Mouse (Mus musculus) activated CD4-positive, CD25-positive, alpha-beta regulatory T cell, adult 4 months (primary cell): ENCODE data around the gene Entpd8. TPM values are rescaled to one million over a fixed set of nuclear protein-coding genes. Genes with fewer than 3 reads are reported as not detected.

Experiments
- ATAC-seq: one replicate; pipeline ENCODE4 v1.8.0; 2017
- polyA plus RNA-seq, 2 experiments: library from polyadenylated mRNA; unstranded; fragments of 100-300 nt; shearing (Covaris generic); gene quantifications; one replicate each; pipeline ENCODE4 v1.2.1; 2017

Entpd8 gene
- polyA plus RNA-seq, 2 experiments from 2014 or later: not detected

DNA sequence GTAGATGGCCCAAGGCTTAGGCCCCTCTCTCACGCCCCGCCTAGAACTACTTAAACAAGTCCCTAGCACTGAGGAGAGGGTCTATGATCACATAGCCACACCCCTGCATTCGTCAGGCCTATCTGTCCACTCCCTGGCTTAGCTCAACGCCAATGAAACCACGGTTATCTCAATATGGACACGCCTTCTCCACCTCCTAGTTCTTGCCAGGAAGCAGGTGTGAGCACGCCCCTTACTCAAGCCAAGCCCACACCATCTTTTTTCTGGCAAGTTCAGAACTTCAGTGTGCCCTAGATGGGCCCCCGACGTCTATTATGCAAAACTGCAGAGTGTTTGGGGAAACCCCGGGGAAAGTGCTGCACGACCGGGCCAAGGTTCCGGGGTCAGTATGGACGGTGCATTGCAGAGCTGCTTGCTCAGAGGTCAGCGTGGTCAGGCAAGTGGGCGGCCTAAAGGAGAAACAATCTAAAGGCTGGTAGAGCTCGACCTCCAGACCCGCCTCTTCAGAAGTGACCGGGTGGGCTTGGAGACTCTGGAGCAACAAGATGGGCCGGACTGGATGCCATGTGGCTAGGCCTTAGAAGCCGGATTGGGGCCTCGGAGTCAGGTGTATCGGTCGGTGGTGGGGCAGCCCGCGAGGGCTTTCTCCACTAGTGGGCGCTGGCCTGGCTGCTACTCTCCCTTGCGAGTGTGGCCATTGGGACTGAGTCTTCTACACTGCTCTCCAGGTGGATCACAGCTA, 15.2 kb downstream of the Entpd8 start, which contains the start of gene Noxa1:
Noxa1 (minus strand) TSS at position 41 of the 742 bp plus-strand sequence.
- ATAC-seq: peak; percentile 87

DNA sequence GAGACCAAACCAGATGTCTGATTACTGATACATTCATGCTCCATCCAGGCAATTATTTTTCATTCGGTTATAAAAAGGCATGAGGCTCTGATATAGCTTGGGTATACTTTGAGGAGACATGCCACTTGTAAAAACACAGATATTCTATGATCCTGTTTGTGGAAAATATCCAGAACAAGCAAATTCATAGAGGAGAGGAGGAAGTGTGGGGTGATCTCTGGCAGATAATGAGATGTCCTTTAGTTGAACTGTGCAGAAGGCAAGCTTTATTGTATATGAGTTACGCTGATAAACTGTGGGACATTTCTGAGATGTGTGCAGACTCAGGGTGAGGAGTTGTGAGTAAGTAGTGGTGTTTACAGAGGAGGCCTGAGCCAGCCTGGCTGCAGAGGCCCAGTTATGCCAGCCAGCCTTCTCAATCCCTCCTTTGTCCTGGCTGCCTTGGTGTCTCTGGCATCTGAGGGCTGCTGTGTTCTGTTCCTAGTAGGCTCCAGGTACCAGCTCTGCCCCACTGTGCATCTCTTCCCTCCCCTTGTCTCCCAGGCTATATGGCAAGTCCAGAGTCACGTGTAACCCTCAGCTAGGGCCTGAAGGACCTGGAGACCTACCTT, 18.0 kb downstream of the Entpd8 start:
- ATAC-seq: no peak

DNA sequence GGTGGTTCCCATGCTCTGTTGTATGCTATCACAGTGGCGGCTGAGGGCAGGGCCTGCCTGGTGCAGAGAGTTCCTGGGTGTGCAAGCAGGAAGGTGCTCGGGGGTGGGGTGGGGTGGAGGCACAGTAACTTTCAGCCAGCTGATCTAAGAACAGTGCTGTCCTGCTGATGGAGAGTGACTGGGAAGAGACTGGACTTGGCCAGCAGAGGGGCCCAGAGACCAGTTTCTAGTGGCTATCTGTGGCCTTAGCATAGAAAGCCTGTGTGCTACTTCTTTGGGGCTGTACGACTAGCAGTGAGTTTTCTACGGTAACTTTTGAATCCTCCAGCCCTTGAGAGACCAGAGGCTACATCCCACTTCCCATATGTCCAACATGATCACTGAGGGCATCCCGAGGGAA, 18.9 kb downstream of the Entpd8 start:
- no peak for ATAC-seq

DNA sequence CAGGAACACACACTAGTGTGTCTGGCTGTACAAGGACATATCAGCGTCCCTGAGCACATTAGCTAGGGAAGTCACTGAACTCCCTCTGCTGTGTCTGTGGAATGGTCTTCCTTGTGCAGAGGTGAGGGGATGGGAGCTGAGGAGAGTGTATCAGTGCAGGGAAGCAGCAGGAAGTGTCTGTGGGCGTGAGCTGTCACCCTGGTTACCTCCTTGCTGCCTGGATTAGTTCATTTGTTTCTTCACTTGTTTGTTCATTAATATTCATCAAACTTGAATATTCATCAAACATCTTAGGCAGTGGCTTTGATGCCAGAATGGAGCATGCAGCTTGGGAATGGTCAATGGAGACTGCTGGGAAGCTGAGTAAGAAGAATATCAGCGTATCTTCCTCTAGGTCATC, 19.6 kb downstream of the Entpd8 start:
- ATAC-seq: no peak

DNA sequence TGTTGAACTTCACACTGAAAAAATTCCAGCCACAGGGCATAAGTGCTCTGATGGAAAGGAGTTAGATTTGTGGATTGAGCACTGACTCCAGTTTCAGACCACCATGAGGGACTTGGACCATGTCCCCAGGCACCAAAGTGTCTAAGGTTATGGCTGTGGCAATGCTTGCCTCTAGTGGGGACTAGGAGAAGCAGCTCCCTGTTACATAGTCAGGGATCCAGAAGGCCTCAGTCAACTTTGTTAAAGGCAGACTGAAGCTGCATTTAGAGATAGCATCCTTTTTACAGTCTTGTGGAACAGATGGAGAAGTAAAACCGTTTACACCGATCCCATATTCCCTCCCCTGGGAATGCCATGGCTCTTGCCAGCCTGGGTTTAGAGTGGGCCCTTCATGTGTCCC, 24.0 kb downstream of the Entpd8 start:
- no peak for ATAC-seq

DNA sequence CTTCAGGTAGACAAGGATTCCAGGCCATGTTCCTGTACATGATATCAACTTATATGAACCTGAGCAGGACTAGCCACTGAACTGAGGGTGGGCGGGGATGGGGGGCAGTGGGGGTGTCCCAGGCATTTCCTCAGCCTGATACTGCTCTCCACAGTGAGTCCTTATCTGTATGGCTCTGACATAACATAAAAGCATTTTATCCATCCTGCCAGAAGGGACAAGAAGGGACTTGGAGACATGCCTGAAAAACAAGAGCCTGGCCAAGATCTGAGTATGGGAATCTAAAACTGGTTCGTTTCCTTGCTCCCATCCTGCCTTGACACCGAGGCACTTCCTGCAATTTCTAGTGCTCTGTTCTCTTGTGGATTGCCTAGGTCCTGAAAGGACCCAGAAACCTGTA, 25.9 kb downstream of the Entpd8 start:
- no peak for ATAC-seq

DNA sequence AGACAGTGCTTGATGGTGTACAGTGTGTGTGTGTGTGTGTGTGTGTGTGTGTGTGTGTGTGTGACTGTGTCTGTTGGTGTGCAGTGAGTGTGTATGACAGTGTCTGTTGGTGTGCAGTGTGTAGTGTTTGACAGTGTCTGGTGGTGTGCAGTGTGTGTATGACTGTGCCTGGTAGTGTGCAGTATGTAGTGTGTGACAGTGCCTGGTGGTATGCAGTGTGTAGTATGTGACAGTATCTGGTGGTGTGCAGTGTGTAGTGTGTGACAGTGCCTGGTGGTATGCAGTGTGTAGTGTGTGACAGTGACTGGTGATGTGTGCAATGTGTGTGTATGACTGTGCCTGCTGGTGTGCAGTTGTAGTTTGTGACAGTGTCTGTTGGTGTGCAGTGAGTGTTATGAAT, 29.4 kb downstream of the Entpd8 start:
- ATAC-seq: no peak

DNA sequence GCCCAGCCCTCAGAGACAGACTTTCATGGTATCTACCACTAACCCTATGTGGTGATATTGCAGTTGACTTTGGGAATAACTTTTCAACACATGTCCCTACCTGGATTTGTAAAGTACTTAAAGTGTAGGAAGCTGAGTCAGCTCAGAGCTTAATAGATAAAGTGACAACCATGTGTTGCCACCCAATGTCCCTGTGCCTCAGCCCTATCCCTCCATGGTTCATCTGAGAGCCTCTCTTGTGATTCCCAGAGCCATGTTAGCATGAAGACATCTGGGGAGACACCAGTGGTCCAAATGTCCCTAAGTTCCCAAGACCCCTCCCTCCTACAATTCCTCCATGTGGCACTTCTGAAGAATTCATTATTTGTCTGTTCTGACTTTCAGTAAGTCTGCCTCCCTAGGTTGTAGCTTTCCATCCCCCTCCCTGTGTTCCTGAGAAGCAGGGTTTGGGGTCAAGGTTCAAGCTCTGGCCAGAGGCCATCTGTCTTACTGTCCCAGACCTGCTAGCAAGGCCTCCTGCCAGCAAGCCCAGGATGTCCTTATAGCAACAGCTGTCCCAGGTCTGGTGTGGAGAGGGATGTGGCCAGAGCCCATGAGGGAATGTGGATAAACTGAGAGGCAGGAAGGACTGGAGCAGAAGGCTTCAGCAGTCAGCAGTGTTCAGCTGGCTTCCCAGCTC, 30.5 kb downstream of the Entpd8 start:
- ATAC-seq: no peak

DNA sequence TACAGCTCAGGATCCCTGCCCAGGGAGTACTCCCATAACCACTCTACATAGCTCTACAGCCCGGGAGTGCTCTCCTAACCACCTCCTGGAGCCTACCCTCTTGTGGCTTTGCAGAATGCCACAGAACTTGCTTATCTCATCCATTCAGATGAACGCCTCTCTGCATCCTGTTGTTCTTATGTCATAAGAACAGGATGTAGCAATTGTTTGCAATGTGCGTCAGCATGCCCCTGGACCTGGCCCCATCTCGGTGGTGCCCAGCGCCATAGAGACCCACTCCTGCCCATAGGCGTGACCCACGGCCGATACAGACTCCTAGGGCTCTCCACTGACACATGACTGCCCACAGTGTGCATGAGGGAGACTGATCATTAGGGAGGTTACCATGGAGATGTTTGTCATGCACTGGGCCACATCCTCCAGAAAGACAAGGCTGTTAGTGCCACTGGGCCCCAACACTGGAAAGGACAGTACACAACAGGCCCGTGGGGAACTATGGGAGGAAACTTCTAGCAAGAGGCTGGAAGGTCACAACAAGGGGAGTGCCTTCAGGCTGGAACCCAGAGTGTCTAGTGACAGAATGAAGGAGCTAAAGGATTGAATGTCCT, 31.2 kb downstream of the Entpd8 start:
- peak; percentile 91 for ATAC-seq

DNA sequence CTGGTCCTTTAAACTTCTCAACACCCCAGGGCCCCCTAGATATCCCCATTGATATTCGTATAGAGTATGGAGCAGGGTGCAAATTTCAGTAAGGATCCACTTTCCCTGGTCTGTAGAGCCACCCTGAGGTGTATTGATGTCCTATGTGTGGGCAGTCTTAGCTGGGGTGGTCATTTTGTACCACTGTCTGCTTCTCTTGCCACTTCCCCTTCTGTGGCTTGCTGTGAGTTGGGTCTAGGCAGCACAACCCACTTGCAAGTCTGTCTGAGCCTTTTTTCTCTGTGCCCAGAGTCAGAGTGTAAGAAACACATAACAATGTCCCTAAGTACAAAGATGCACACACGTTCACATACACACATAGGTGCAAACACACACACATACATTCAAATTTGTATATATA, 34.2 kb downstream of the Entpd8 start:
- no peak for ATAC-seq

DNA sequence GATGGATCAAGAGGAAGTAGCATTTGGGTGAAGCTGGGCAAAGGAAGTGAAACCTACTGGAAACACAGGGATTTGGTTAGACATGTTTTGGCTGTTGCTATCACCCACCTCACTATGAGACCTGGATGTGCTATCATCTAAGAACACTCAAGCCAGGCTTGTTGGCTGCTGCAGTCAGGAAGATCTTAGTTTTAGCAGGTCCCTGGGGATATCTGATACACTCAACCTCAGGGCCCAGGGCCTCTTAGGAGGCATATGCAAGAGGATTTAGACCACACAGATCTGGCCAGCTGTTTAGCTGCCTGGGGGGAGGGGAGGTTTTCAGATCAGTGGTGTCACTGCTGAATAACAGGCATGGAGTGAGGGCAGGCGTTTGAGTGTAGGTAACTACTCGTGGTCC, 35.3 kb downstream of the Entpd8 start:
- no peak for ATAC-seq

DNA sequence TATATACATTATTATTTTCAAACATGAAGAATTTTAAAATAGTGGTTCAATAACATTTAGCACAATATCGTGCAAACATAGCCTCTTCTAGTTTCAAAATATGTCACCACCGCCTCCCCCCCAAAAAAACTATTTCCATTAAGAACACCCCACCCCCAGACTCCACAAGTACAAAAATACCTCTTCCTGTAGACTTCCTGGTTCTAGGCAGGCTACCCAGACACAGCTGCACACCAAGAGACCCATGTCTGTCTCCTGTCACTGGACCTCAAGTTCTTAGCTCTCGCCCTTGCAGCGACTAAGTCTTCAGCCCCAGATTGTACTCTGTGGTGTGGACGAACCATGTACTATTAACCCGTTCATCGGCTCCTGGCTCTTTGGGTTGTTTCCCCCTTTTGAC, 40.9 kb downstream of the Entpd8 start:
- ATAC-seq: peak; percentile 46

DNA sequence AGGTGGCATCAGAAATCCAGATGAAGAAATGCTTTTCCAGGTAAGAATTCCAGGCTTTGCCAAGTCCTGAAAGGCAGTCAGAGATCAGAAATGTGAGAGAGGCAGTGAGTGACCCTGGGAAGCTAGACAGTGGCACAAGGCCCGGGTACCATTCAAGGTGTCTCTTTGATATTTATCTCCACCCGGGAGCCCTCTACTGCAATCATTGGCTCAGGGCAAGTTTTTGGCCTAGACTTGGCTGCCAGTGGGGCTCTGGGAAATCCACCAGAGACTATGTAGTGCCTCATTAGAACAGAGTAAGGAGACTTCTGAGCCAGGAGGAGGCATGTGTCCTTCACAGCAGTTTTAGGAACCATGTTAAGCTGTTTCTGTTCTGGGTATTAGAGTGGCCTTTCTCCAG, 42.6 kb downstream of the Entpd8 start:
- ATAC-seq: no peak

DNA sequence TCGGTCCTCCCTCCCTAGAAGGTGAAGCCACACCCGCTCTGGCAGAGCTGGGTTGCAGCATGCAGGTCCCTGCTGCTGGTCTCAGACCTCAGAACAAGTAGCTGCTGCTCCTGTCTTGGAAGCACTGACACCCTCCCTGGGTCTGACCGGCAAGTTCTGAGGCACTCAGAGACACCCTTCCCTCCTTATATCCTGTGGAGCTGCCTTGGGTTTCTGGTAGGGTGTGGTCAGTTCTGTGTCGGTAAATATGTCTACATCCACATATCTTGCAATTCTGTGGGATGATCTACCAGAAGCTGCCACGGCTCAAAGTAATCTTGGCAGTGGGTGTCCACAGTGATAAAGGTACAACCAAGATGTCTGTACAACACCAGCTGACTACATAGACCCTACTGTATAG, 43.4 kb downstream of the Entpd8 start:
- no peak for ATAC-seq

DNA sequence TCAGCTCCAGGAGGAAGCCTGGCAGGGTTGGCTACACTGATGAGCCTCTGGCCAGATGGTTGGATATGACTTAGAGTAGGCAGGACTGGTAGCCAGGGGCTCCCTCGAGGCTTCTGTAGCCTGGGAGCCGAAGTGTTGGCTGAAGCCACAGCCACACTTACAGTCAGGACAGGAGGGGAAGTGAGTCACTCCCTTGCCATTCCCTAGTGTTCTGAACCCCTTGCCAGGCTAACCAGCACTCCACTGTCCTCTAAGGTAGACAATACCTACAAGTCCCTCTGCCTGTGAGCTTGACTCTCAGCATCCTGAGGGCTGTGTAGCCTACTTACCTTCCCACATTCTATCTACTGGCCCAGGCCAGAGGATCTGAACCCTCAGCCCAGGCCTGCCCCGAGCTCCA, 44.3 kb downstream of the Entpd8 start:
- no peak for ATAC-seq

DNA sequence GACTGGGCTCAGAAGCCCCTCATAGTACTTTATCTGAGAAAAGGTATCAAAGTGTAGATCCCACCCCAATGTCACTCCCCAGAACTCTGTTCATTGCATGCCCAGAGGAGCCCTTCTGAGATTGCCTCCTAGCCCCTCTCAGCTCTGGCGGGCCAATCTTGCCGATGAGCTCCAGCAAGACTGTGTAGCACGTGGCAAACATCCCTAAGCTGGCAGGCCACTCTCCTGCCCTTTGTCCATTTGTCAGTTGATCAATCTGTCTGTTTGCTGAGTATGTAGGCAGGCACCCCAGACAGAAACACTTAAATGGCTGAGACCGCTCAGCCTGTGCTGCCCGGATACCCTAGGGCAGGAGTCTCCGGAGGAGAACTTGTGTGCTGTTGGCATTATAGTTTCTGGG, 45.0 kb downstream of the Entpd8 start:
- ATAC-seq: no peak

DNA sequence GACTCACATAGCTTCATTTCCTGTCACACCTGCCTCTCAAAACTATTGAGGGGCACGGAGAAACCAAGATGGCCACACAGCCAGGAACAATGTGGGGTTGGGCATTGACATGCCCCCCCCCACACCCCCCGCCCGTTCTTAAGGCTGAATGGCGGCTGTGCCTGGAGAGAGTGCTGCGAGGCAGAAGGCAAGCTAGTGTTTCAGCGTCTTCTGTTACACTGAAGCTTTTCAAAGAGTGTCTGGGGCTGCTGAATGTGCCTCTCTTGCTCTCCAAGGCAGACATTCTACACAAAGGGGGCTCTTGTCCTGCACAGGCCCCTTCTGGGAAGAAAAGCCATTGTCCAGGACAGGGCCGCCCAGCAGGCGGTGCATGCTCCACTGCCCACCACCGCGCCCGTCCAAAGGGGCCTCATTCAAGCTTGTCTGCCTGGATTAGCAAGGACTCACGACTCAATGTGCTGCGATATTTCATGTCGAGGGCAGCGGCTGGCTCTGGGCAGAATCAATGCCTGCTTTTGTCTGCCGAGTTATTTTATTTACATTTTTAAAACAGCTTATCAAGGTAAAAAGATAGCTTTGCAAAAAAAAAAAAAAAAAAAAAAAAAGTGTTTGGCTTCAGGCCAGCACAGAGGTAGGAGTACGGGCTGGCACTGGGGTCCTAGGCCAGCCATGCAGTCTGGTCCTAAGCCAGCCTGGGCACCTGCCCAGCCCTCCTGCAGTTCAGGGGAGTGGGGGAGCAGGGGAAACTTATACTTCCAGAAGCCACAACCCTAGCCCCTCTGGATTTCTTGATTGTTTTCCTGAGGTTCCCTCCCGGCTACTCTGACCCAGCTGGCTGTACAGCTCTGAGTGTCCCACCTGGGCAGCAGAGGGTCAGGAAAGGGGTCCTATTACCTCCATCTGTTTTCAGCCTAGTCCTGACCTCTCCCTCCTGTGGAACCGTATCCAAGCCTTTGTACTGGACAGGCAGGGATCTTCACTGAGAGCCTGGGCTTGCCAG, 46.2 kb downstream of the Entpd8 start:
- ATAC-seq: no peak

DNA sequence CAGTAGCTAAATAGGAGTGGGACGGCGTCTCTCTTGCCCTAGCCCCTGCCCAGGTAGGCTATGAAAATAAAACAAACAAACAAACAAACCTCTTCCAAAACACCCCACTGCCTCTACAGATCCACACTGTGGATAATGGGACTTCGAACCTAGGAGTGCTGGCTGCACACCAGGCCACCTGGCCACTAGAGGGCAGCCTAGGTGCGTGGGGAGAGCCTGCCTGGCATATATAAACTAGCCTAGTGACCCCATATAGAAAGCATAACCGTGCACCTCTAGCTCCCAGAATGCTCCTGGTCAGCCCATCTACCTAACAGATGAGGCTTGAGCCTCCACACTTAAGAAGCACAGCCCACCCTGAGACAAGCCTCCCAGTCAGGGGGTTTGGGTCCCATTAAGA, 47.1 kb downstream of the Entpd8 start:
- peak; percentile 43 for ATAC-seq

DNA sequence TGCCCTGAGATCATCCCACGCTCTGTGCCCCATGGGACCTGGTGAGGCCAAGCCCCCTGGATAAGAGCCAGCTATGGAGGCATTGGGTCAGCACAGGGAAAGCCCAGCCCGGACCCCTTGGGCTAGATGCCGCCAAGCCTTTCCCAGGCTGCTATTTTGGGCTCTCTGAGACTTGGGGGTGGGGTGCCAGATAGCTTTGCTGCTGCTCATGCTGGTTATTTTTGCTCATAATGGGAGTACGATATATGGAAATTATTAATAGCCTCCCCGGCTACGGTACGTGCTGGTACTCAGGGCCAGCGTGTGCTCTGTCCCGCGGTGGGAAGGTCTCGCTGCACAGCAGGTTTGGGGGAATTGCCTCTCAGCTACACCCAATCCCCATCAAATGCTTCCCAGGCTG, 48.0 kb downstream of the Entpd8 start:
- ATAC-seq: no peak

DNA sequence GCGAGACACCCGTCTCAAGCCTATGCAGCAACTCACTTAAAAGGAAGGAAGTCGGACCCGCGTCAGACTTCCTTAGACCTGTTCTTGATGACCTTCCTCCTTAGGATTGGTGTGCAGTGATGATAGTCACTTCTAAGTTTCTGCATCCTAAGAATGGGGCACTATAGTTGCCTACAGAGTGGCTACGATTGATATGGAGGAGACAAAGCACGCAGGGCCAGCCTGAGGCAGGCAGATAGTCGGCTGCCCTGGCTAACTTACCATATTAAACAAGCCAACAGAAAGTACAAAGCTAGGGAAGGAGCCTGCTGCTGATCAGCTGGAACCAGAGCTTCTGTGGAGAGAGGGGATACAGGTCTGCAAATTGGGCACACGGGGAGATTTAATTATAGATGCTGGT, 51.5 kb downstream of the Entpd8 start:
- no peak for ATAC-seq
